Mouse (Mus musculus) heart, postnatal 36 days (tissue): ENCODE results near the gene Camkk1. TPM values are rescaled to one million over a fixed set of nuclear protein-coding genes. Genes with fewer than 3 reads are reported as not detected.

Experiments used
- DNase-seq, 2 experiments: peaks; one replicate each; pipeline ENCODE4 v3.0.0; 2021 to 2022
- intact Hi-C: fragments of 180-260 bp; cut with DNase I; formaldehyde crosslinking; loops from one replicate; pipeline ENCODE4 v1.15.1; 2025
- total RNA-seq, 2 experiments: library from RNA; stranded (reverse); gene quantifications; 2 replicates each; pipeline ENCODE4 v1.2.3; 2021

Gene Camkk1
- total RNA-seq, 2 experiments from 2014 or later: 0.84 to 1.00 TPM

DNA sequence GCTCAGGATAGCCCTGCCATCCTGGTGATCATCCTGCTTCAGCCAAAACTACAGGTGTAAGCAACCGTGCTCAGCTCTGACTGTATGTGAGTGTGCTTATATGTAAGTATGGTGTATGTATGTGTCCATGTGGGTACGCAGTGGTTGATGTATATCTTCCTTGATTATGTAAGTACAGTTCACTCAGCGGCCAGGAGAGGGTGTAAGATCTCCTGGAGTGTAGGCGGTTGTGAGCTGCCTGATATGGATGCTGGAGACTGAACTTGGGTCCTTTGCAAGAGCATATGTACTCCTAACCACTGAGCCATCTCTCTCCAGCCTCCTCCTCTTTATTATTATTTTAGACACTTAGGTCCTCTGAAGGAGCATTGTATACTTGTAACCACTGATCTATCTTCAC, 26.0 kb downstream of the Camkk1 start:
- intact Hi-C loops: no loop called here

DNA sequence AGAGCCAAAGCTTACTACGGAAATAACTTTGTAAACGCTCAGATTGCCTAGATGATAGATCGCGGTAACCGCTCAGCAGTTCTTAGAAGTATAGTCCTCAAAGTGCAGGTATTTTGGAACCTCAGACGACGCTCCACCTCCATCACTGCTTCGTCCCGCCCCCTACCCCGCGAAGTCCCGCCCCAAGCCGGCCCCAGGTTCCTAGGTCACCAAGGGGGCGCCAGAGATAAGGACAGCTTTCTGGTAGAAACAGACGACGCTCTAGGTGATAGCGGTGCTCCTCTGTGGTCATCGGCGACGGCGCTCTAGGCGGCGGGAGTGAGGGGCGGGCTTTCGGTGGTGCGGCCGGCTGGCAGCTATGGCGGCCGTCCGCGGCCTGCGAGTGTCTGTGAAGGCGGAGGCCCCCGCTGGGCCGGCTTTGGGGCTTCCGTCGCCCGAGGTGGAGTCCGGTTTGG, 28.8 kb downstream of the Camkk1 start, which contains the start of gene Ncbp3:
Gene Ncbp3, plus strand, starts transcription at position 242 of the 455 bp plus-strand sequence.
- peak; percentile 95 to 98 for DNase-seq
- intact Hi-C loops: no loop called here

More for the DNA sequence above, 26.0 kb downstream of the Camkk1 start:
- no peak for DNase-seq

- no peak for DNase-seq
- intact Hi-C loops: no loop called here
These were observed 29.4 kb downstream of the Camkk1 start for GRCm38 (mm10) chr11:73048030-73048876.

DNA sequence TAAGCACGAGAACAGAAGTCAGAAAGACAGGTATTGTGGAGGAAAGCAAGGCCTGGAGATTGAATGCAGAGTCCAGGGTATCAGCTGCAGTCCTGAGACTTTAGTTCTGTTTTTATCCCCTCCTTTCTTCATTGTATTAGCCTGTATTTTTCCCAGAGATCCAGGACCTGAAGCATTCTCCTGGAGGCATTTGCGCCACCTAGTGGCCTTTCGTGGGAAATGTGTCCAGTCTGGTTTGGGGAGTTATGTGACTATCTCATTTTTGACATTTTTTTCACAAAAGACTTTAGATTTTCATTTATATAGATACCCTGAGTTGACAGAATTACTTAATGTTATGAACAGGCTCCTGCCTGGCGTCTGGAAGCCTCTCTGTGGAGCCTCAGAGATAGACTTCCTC, 30.5 kb downstream of the Camkk1 start:
- intact Hi-C loops: loop anchor here (1.0 kb wide), 1 partner anchor 43 kb away; no protein-coding TSS in a partner anchor
- DNase-seq: peak; percentile 76 to 82

GRCm38 (mm10) chr11:73052795-73053194, 34.0 kb downstream of the Camkk1 start:
- intact Hi-C loops: no loop called here
- DNase-seq: no peak

GRCm38 (mm10) chr11:73057701-73058100, 38.9 kb downstream of the Camkk1 start:
- no peak for DNase-seq
- intact Hi-C loops: no loop called here

GRCm38 (mm10) chr11:73059630-73060029, 40.8 kb downstream of the Camkk1 start:
- intact Hi-C loops: no loop called here
- no peak for DNase-seq

DNA sequence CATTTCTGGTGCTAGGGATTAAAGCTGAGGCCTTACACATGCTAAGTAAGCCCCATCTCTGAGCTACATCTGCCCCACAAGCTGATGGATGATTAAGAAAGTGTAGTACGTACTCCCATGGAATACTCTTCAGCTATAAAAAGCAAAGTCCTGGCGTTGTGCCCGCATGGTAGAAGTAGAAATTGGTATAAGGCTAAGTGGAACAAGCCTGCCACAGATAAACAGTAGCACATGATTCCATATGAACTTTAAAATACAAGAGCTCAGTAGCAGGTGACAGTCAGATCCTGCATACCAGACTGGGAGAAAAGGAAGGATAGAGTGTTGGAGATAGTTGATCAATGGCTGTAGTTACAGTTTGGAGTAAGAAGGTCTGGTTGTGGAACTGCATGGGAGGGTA, 42.6 kb downstream of the Camkk1 start:
- intact Hi-C loops: no loop called here
- no peak for DNase-seq

- DNase-seq: peak in 1 of 2 experiments; percentile 24
These were observed 53.0 kb downstream of the Camkk1 start for GRCm38 (mm10) chr11:73071839-73072238.

GRCm38 (mm10) chr11:73076295-73076694, 57.5 kb downstream of the Camkk1 start:
- no peak for DNase-seq
- intact Hi-C loops: no loop called here

More at GRCm38 (mm10) chr11:73071839-73072238, 53.0 kb downstream of the Camkk1 start:
- intact Hi-C loops: loop anchor here (5.0 kb wide), 2 partner anchors 35 to 1300 kb away; no protein-coding TSS in a partner anchor

DNA sequence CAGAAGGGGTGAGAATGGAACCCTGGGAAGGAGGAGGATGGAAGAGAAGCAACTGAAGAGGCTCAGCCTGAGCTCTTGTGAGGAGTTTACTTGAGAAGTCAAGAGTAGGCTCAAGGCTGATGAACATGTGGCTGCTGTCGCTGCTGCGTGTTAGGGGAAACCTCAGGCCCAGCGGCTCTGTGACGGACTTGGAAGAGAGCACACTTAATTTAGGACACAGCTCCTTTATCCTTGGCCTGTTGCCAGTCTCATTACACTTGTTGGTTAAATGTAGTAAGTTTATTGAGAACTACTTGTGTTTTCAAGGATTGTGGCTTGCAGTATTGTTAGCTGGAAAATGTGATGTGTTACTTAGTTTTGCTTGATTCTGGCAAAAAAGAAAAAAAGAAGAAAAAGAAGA, 57.9 kb downstream of the Camkk1 start:
- no peak for DNase-seq
- intact Hi-C loops: no loop called here

- intact Hi-C loops: no loop called here
- DNase-seq: no peak
These were observed 58.5 kb downstream of the Camkk1 start for GRCm38 (mm10) chr11:73077211-73077720.

- intact Hi-C loops: no loop called here
- no peak for DNase-seq
These were observed 59.8 kb downstream of the Camkk1 start for GRCm38 (mm10) chr11:73078615-73079014.

GRCm38 (mm10) chr11:73080306-73080705, 61.5 kb downstream of the Camkk1 start:
- intact Hi-C loops: no loop called here
- DNase-seq: no peak

DNA sequence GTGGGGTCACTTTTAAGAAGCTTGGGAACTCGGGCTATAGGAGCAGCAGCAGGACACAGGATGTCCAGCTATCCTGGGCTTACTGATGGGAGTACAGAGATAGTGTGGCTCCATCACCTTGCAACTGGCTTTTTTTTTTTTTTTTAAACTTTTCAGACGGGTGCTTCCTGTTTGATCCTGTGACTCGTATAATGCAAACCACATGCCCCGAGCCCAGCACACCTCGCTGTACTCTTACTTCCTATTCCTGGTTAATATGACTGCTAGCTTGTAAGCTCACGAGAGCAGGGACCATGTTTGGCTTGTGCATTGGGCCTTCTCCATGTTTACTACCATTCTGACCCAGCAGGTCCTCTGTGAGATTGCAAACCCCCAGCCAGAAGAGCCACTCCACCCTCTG, 65.5 kb downstream of the Camkk1 start:
- no peak for DNase-seq
- intact Hi-C loops: no loop called here

DNA sequence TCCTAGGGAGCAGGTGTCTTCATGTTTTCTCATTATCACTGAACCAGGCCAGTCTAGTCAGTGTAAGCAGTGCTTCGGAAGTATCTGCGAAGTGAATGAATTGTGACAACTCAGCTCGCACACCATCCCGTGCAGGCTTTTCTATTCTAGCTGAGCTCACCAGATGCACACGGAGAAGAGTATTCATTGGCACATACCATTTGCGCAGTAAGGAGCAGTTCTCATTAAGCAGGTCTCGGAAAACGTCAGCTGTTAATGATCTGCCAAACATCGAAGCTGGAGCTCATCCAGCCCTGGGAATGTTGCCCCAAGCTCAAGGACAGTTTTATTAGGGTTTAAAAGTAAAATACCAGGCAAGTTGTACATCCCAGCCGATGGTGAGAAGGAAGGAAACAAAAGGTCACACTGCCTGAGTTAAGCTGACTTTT, 66.0 kb downstream of the Camkk1 start:
- no peak for DNase-seq
- intact Hi-C loops: no loop called here

DNA sequence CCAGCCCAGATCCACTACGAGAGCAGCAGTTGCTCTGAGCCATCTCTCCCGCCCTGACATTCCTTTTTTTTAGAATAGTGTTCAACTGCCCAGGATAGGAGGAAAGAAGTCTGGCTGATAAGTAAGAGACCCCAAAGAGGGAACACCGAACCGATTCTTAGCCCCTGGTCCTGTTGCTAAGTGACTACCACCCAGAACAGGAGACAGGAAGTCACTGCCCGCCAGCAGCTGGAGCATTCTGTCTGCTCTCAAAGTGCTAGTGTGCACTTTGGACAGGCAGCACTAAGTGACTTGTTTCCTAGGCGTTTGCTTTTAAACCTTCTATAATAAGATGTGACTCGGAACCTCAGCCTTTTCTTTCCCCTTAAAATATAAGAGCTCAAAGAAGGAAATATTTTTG, 66.6 kb downstream of the Camkk1 start:
- DNase-seq: no peak
- intact Hi-C loops: no loop called here

DNA sequence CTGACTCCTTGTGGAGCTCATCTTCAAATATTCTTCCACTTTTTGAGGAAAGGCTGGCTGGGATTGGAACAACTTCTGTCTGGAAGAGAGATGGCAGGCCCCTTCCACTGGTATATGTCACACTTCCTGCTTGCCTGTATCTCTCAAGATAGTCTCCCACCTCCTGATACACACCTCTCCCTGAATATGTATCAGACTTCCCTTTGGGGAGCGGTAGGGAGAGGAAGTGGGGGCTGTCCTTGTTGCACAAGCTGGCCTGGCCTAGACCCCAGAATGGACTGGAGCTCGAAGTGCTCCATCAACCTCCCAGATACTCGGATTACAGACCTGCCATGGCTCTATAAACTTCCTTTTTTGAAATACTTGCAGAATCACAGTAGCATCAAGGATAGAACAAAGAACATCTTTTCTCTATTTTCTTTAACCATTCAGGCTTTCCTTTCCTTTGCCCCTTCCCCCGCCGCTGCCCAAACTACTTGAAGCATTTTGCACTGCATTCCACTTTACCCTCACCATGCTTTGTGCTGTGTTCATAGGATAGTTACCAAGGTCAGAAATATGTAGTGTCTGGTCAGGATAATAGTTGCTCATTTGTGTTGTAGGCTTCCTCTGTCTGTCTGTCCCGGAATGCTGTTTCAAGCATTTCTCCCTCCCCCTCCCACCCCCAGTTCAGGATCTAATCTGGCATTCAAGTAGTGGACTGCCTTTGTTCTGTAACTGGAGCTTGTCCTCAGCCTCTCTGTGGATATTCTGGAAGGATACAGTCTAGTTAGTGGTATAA, 69.1 kb downstream of the Camkk1 start:
- DNase-seq: no peak

DNA sequence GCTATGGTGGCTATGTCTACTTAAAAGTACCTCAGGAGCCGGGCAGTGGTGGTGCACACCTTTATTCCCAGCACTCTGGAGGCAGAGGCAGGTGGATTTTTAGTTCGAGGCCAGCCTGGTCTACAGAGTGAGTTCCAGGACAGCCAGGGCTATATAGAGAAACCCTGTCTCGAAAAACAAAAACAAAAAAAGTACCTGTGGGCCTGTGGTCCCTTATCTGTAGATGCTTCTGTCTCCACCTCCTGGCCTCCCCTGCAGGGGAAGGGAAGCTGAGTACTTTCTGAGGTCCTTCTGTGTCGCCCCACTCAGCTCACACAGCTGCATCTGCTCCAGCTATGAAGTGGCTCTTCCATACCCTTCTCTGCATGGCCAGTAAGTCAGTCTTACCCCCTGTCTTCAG, 71.5 kb downstream of the Camkk1 start, which contains the start of gene Itgae:
Gene Itgae, plus strand, starts transcription at position 301 of the 400 bp plus-strand sequence.
- DNase-seq: no peak
- intact Hi-C loops: no loop called here

More for the DNA sequence above, 69.1 kb downstream of the Camkk1 start:
- intact Hi-C loops: no loop called here

DNA sequence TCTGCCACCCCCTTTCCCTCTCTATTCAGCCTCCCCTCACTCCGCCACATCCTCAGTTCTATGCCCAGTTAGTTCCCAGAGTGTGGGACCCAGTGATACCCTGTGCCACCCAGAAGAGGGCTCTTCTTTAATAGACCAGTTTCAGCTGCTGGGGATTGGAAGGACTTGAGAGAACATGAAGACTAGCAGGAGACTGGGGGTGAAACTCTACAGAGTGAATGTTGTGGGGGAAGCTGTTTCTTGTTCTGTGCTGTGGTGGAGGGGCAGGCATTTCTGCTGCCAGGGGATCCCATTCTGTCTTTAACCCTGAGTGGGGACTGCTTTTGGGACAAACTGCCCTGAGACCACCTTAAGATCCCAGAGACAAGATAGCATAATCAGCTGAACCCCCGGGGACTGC, 72.0 kb downstream of the Camkk1 start:
- intact Hi-C loops: no loop called here
- DNase-seq: no peak
